Mouse (Mus musculus): ENCODE measurements at regions not wholly inside any gene's neighbourhood (a gene's known extent, or its start where the extent isn't known, plus 50 kb on each side); places are given as distances from the start of the nearest gene placed in this dataset.

DNA sequence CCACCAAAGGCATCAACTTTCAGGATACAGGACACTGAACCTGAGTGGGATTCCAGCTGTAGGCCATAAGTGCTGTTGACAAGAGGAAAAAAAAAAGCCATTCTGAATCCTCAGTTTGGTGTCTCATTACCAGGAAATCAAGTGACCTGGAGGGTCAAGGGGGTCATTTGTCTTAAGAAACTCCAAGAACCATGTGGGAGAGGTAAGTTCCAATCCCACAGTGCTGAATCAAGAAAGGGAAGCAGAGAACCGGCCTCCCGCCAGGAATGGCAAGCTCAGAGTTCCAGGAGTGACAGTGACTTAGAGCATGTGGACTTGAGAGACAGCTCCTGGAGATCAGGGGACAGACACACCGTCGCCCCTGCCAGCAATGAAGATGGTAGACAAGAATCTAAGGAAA is 67.5 kb upstream of the Peli2 start:
- DNase-seq (ENCODE audit: extremely low spot score, low spot score): peak; percentile 33

DNA sequence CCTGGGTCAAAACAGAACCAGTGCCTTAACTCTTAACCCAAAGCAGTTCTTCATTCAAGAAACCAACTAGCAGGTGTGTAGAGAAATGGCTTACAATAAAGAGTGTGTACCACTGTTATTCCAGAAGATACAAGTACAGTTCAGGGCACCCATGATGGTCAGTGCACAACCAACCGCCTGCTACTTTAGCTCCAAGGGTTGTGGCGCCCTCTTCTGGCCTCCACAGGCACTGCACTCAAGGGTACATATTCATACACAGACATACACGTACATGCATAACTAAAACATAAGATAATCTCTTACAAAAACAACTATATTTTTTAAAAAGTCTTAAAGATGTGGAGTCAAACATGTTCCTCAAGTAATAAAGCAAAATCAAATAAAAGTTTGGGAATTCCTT is 65.9 kb upstream of the Peli2 start:
- peak; percentile 13 for DNase-seq (ENCODE audit: extremely low spot score, low spot score)

DNA sequence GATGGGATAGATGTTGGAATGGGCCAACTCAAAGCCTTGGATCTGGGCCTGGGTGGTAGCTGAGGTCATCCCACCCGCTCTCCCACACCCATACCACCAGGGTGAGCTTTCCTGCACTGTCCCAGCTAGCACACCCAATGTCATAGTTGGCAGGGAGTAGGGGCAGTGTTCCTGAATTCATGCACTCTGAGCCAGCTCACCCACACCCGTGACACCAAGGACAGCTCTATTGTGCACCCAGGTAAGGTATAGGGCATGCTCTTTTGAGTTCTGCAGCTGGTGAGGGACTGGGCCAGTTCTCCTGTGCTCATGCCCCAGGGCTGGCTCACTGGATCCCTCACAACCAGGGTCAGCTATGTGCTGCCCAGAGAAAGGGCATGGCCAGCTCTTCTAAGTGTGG is 64.8 kb upstream of the Peli2 start:
- DNase-seq (ENCODE audit: extremely low spot score, low spot score): no peak

DNA sequence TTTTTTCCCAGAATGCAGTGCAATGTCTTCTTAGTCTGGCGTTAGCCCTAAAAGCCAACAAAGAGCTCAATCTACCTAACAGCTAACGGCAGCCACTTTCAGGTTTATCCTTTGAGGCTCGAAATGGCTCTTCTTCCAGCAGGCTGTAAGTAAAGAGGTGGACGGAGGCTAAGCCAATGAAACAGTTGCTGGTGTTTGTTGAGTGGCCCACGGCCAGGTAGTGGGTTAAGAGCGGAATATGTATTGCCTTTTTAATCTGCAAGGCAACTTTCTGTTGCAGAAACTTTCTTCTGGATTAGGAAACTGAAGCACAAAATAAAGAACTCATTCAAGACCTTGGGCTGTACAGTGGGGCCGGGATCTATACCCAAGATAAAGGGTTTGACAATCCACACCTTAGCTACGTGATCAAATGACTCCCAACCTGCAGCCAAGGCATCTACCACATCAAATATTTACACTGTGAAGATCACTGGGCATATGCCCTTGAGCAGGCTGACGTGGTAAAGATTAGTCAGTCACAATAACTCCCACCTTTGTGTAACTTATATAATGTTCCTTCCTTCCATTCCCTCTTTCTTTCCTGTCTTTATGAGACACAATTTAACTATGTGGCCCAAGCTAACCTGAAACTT is 62.3 kb upstream of the Peli2 start:
- DNase-seq (ENCODE audit: extremely low spot score, low spot score): no peak

DNA sequence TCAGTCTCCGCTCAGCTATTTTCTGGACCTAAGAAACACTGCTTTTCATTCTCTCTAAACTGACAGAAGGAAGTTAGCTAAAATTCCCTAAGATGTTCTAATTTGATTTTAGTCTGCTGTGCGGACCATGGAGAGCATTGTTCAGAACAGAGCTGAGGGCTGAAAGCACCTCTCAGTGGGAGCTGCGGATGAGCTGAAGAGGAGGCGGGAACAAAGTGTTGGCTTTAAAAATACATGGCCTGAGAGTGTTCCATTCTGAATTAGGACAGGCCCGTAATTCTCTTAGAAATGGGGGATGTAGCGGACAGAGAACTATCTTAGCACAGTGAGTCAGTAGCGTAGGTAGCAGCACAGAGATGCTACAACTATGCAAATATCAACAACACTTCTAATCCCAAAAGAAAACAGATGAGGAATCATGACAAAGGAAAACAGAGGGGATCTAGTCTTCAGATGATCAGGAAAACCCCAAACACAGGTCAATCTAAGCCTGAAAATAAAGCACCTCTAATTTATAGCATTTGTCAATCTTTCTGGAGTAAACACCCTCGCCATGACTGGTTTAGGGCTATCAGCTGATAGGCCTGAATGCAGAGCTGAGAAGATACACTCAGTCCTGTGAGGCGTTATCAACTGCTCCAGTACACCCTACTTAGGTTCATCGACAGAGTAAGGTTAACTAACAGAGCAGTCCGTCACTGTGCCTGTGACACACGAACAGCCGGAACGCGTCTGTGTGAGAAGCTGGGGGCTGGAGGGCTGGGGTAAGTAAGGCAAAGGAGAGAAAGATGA is 60.8 kb upstream of the Peli2 start:
- DNase-seq (ENCODE audit: extremely low spot score, low spot score): no peak

DNA sequence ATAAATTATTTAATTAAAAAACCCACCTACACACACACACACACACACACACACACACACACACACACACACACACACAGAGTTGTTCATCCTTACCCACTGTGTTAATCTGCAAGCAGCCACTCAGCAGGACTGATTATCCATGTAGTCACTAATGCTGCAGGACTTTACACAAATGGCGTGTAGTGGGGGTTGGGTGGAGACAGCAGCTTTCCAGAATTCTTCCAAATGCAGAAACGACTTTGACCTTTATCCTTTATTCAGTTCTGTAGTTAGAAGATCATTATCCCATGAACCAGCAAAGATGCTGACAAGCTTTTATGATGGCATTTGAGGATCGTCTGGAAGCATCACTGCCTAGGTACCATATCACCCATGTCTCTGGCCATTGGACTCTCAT is 52.0 kb upstream of the Peli2 start:
- DNase-seq (ENCODE audit: extremely low spot score, low spot score): no peak
